Mouse (Mus musculus) left cerebral cortex, adult 9 months (tissue): ENCODE measurements around the gene 1700028P14Rik.
A peak's percentile ranks its signal among the peaks of the same experiment; 100 is the strongest.

Experiments
- DNase-seq, 2 experiments: peaks; one replicate each; pipeline ENCODE4 v3.0.0; 2022; ENCODE audit warnings: low spot score in 2 of 2

The 1700028P14Rik gene

GRCm38 (mm10) chr19:23607951-23608350 is 44.7 kb downstream of the 1700028P14Rik start:
- DNase-seq = no peak

GRCm38 (mm10) chr19:23594950-23595349 is 57.7 kb downstream of the 1700028P14Rik start:
- DNase-seq = peak in 1 of 2 experiments; percentile 21

GRCm38 (mm10) chr19:23578606-23579355 is 73.8 kb downstream of the 1700028P14Rik start:
- DNase-seq = peak in 1 of 2 experiments; percentile 46

GRCm38 (mm10) chr19:23576685-23577084 is 75.9 kb downstream of the 1700028P14Rik start:
- DNase-seq = peak in 1 of 2 experiments; percentile 11

- peak; percentile 20 to 63 for DNase-seq
Measured at GRCm38 (mm10) chr19:23563693-23564092, 88.9 kb downstream of the 1700028P14Rik start.

- no peak for DNase-seq
Measured at GRCm38 (mm10) chr19:23562588-23562987, 90.0 kb downstream of the 1700028P14Rik start.

GRCm38 (mm10) chr19:23562061-23562460 is 90.6 kb downstream of the 1700028P14Rik start:
- DNase-seq = no peak

- DNase-seq = no peak
Measured at GRCm38 (mm10) chr19:23553450-23553849, 99.2 kb downstream of the 1700028P14Rik start.

GRCm38 (mm10) chr19:23545604-23546003 is 107.0 kb downstream of the 1700028P14Rik start:
- DNase-seq = peak in 1 of 2 experiments; percentile 30

GRCm38 (mm10) chr19:23543244-23544004 is 109.2 kb downstream of the 1700028P14Rik start:
- DNase-seq = no peak

GRCm38 (mm10) chr19:23542759-23543158 is 109.9 kb downstream of the 1700028P14Rik start:
- DNase-seq = no peak

- DNase-seq = no peak
Measured at GRCm38 (mm10) chr19:23535700-23536099, 116.9 kb downstream of the 1700028P14Rik start.

- DNase-seq = peak in 1 of 2 experiments; percentile 31
Measured at GRCm38 (mm10) chr19:23531899-23532298, 120.7 kb downstream of the 1700028P14Rik start.

- DNase-seq = peak in 1 of 2 experiments; percentile 81
Measured at GRCm38 (mm10) chr19:23523711-23524110, 128.9 kb downstream of the 1700028P14Rik start.

- no peak for DNase-seq
Measured at GRCm38 (mm10) chr19:23521831-23522230, 130.8 kb downstream of the 1700028P14Rik start.

- no peak for DNase-seq
Measured at GRCm38 (mm10) chr19:23521071-23521470, 131.5 kb downstream of the 1700028P14Rik start.

- peak in 1 of 2 experiments; percentile 65 for DNase-seq
Measured at GRCm38 (mm10) chr19:23520629-23521028, 132.0 kb downstream of the 1700028P14Rik start.

GRCm38 (mm10) chr19:23518477-23518876 is 134.1 kb downstream of the 1700028P14Rik start:
- DNase-seq = no peak

- no peak for DNase-seq
Measured at GRCm38 (mm10) chr19:23511303-23511702, 141.3 kb downstream of the 1700028P14Rik start.
